Mouse (Mus musculus) kidney, embryonic 16.5 days (tissue): Measurements from ENCODE around the gene Fam20c. TPM values are rescaled to one million over a fixed set of nuclear protein-coding genes. Genes with fewer than 3 reads are reported as not detected.

Experiments used
- ATAC-seq: fragments of 200-750 bp; cut with Nextera tagmentation; 2 replicates; pipeline ENCODE4 v1.8.0; 2017; ENCODE audit warnings: moderate TSS enrichment; ENCODE audit not compliant: low FRiP score, low TSS enrichment
- H3K27ac ChIP-seq: fragments of 300-500 bp; sonication (generic); 2 replicates; pipeline ENCODE4 v1.5.1; 2014; ENCODE audit warnings: low read length
- H3K27me3 ChIP-seq: fragments of 300-500 bp; sonication (generic); 2 replicates; pipeline ENCODE4 v1.6.1; 2014; ENCODE audit warnings: low read length, control low read depth, mixed read lengths; ENCODE audit not compliant: insufficient read depth
- H3K36me3 ChIP-seq: fragments of 300-500 bp; sonication (generic); 2 replicates; pipeline ENCODE4 v1.6.1; 2014; ENCODE audit warnings: low read length, control low read depth, mixed read lengths; ENCODE audit not compliant: insufficient read depth
- H3K4me1 ChIP-seq: fragments of 300-500 bp; sonication (generic); 2 replicates; pipeline ENCODE4 v1.6.1; 2014; ENCODE audit warnings: low read length, control low read depth, mixed read lengths; ENCODE audit not compliant: insufficient read depth
- H3K4me2 ChIP-seq: fragments of 300-500 bp; sonication (generic); replicated peaks from 2 replicates; pipeline ENCODE4 v1.6.1; 2014; ENCODE audit warnings: low read depth, low read length
- H3K4me3 ChIP-seq: fragments of 300-500 bp; sonication (generic); 2 replicates; pipeline ENCODE4 v1.5.1; 2014; ENCODE audit warnings: mild to moderate bottlenecking, low read length
- H3K9ac ChIP-seq: fragments of 300-500 bp; sonication (generic); replicated peaks from 2 replicates; pipeline ENCODE4 v1.6.1; 2014; ENCODE audit warnings: low read length
- H3K9me3 ChIP-seq: fragments of 300-500 bp; sonication (generic); 2 replicates; pipeline ENCODE4 v1.6.1; 2016; ENCODE audit warnings: low read length, control low read depth
- WGBS: fragments of 180-500 bp; shearing (Covaris S2); extraction: QIAGEN DNeasy Blood & Tissue Kit; methylation state at CpG from one replicate; pipeline ENCODE4 v1.1.7; 2014; 5-methylcytosine and 5-hydroxymethylcytosine counted together
- polyA plus RNA-seq: library from polyadenylated mRNA; unstranded; fragments of >200 nt; fragmentation: Nextera tagmentation; extraction: Ambion mirVana; gene quantifications from 2 replicates; pipeline ENCODE4 v1.2.1, GENCODE M21; 2015

Gene Fam20c
- polyA plus RNA-seq = 18.2 and 20.8 TPM in 2 replicates

DNA sequence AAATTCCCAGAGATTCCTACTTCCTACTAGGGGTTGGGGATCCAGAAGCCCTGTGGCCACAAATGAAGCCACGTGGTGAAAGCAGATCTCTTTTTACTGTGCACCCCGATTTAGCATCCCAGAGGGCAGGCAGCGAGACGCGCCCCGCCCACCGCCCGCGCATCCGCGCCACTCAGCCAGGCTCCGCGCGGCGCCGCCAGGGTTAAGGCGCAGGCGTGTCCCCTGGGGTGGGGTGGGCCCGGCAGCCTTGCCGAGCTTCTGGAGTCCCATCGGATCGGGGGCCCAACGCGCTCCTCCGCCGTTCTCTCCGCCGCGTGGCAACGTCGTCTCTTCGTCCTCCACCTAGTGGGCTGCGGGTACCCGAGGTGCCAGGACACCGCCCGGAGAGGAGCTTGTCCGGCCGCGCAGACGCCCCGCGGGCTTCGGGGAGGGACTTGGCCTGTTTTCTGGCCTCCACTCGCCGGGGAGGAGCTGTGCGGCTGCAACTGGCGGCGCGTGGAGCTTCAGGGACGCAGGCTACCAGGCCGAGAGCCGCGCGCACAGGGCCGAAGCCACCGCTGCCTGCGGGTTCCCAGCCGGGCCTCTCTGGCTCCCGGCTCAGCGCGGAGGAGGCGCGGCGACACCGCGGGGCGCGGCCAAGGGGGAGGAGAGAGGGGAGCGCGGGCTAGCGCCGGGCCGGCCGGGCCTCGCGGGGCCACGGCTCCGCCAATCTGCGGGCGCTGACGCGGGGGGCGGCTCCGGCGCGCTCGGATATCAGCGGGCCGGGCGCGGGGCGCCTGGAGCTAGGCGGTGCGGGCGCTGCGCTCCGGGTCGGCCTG, at the start of gene Fam20c:
Fam20c (plus strand) TSS at position 212 of the 818 bp plus-strand sequence.
- H3K9ac ChIP-seq = peak within 1 kb of the TSS; percentile 90
- H3K4me2 ChIP-seq = peak within 1 kb of the TSS; percentile 96
- no peaks in the 10 kb centered on the region for H3K9me3 ChIP-seq
- peak within 1 kb of the TSS; percentile 91 for H3K27ac ChIP-seq
- peaks cover 37% of the 10 kb centered on the region for H3K4me1 ChIP-seq
- 0 out of 2 replicates have a peak, but pooled peaks cover 5% of the 10 kb centered on the region for H3K27me3 ChIP-seq
- peaks cover 11% of the 10 kb centered on the region; the same call in 1 of the 2 replicates for H3K36me3 ChIP-seq
- under 1% methylated on average over 90 of the region's 98 CpGs for WGBS
- peak; percentile 88 for ATAC-seq
- H3K4me3 ChIP-seq = peak within 1 kb of the TSS; percentile 74

DNA sequence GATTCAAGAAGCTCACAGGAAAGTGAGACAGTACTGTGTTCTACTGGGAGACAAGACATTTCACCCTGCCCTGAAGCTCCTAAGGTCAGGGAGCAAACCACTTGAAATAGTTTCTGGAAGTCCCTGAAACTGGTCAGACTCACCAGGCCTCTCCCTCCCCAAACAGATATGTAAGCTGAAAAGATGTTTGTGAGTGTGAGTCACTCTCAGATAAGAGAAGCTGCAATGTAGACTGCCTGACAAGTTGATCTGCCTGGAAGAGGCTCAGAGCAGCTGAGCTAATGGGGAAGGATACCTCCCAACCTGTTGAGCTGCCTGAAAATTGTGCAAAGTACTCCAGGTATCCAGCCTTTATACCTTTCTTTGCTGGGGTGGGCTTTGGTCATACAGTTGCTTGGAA, 46.9 kb upstream of the Fam20c start:
- H3K36me3 ChIP-seq = no peaks in the 10 kb centered on the region
- H3K4me3 ChIP-seq = no peak overlapping the region
- no peaks in the 10 kb centered on the region for H3K27me3 ChIP-seq
- H3K27ac ChIP-seq = no peak overlapping the region
- no peak for ATAC-seq
- no peak overlapping the region for H3K9ac ChIP-seq
- H3K4me2 ChIP-seq = no peak overlapping the region
- no peaks in the 10 kb centered on the region; the same call in 1 of the 2 replicates for H3K4me1 ChIP-seq
- H3K9me3 ChIP-seq = peaks cover 6% of the 10 kb centered on the region; the same call in 1 of the 2 replicates

DNA sequence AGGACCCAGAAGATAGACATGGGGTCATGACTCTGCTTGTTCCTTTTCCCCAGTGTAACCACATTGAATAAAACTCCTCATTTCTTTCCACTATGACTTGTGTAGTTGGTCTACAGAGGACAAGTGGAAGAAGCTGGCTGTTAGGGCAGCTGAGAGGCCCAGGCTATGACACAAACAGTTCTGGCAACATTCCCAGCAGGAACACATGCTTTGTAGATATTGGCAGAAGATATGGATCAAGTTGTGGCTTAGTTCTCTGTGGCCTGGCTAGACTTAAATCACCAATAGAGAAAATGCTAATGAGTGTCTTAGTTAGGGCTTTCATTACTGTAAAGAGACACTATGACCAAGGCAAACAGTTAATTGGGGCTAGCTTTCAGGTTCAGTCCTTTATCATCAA, 45.7 kb upstream of the Fam20c start:
- no peak for ATAC-seq
- H3K4me2 ChIP-seq = no peak overlapping the region
- no peaks in the 10 kb centered on the region; the same call in 1 of the 2 replicates for H3K4me1 ChIP-seq
- H3K27ac ChIP-seq = no peak overlapping the region
- no peaks in the 10 kb centered on the region for H3K27me3 ChIP-seq
- H3K36me3 ChIP-seq = no peaks in the 10 kb centered on the region
- peaks cover 10% of the 10 kb centered on the region; the same call in 1 of the 2 replicates for H3K9me3 ChIP-seq
- no peak overlapping the region for H3K9ac ChIP-seq
- H3K4me3 ChIP-seq = no peak overlapping the region

DNA sequence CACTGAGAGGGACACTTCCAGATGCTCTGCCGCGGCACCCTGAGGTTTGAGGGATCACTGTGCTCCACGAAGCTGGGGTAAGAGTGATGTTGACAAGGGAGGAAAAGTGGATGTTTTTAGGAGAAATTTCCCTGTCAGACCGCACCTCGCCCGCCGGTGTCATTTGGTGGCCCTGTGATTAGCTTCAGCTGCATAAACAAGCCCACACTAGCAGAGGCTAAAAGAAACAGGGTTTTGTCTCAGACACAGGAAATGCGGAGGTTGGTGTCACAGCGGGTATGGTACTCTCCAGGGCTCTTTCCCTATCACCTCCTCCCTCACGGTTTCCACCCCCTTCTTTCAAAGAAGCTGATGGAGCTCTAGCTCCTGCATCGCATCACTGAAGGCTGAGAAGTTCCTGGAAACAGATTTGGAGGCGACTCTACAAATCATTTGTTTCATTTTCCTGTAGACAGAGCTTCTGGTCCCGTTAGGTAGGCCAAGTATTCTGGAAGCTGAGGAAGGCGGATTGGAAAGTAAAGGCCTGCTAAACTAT, 38.7 kb upstream of the Fam20c start:
- no peak overlapping the region for H3K9ac ChIP-seq
- H3K4me3 ChIP-seq = no peak overlapping the region
- H3K4me1 ChIP-seq = peaks cover 3% of the 10 kb centered on the region; the same call in 1 of the 2 replicates
- H3K27ac ChIP-seq = no peak overlapping the region
- H3K4me2 ChIP-seq = no peak overlapping the region
- peaks cover 5% of the 10 kb centered on the region; the same call in 1 of the 2 replicates for H3K9me3 ChIP-seq
- WGBS = 14% methylated on average over 14 of the region's 14 CpGs
- ATAC-seq = no peak
- H3K27me3 ChIP-seq = no peaks in the 10 kb centered on the region
- no peaks in the 10 kb centered on the region for H3K36me3 ChIP-seq

DNA sequence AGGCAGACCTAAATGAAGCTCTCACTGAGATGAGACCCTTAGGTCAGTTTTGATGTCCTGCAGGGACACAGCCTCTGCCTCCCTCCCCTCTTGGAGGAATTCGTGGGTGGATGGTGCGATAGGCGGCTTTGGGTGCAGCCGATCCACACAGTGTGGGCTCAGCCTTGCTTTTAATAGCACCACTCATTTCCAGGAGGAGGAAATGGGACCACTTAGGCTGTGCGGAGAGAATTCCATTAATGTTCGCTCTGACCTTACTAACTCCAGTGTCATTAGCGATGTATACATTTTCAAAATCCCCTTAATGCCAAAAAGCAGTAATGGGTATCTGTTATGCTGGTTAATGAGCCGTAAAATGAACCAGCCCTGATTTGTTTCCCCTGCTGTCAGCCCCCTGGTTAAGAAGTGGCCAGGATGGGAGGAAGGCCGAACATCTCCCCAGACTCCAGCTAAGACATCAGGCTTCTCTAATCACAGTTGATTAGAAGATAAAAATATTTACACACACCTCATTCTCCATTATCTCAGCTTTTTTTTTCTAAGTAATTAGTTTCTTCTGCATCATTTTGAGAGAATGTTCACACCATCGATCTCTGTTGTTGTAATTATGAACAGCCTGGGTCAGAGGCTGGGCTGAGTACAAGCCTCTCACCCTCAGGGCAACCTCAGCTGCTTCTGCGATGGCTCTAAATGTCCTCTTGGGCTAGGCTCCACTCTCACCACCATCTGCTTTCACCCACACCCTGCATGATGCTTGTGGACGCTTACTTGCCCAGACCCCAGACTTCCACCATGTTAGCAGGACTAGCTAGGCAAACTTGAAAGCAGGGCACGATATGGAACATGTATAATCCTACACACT, 33.8 kb upstream of the Fam20c start:
- Histone ChIP-seq H3K27me3 (no peaks in the 10 kb centered on the region), H3K4me1 (peaks cover 4% of the 10 kb centered on the region), H3K9me3 (no peaks in the 10 kb centered on the region), H3K4me3 (no peak overlapping the region), H3K4me2 (no peak overlapping the region), H3K36me3 (no peaks in the 10 kb centered on the region), H3K9ac (no peak overlapping the region), H3K27ac (no peak overlapping the region)
- 26% methylated on average over 13 of the region's 13 CpGs for WGBS
- peak; percentile 39; the same call in 1 of the 2 replicates for ATAC-seq

DNA sequence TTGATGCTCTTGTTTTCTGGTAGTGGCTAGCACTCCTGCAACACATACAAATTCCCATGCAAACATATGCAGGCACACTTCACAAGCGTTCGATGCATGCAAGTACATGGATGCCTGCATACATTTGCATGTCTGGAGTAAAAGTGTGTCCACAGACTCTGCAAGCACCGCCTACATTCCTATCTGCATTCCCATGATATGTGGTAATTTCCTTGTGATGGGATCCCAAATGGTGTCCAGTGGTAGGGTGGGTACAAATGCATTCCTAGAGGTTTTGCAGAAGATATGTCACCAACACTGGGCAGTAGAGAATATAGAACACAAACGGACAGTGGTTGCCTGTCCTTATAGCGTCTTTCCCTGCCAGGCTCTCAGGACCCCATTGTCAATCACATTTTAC, 29.9 kb upstream of the Fam20c start:
- no peak overlapping the region for H3K4me2 ChIP-seq
- H3K9me3 ChIP-seq = no peaks in the 10 kb centered on the region
- H3K4me3 ChIP-seq = no peak overlapping the region
- H3K9ac ChIP-seq = no peak overlapping the region
- H3K36me3 ChIP-seq = no peaks in the 10 kb centered on the region
- H3K27ac ChIP-seq = no peak overlapping the region
- no peaks in the 10 kb centered on the region for H3K27me3 ChIP-seq
- no peak for ATAC-seq
- H3K4me1 ChIP-seq = peaks cover 4% of the 10 kb centered on the region
- 84% methylated on average over 5 of the region's 5 CpGs for WGBS

DNA sequence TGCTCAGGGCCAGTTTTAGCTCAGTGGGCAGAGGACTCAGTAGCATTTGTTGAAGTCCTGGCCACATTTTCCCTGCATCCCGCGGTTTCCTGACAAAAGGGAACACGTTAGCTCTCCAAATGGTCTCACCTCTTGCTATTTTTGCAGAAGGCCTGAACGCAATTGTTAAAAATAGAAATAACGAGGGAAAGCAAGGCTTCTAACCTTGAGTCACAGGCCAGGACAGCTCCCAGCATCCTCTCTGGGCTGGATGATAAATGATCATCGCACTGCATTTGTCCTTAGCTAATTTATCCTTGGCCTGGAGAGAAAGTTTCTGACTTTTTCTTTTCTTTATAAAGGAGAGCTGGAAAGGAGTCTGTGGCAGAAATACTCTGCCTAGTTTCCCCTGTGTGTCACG, 29.2 kb upstream of the Fam20c start:
- no peak for ATAC-seq
- Histone ChIP-seq H3K36me3 (no peaks in the 10 kb centered on the region), H3K27me3 (no peaks in the 10 kb centered on the region), H3K4me3 (no peak overlapping the region), H3K9ac (no peak overlapping the region), H3K4me1 (peaks cover 4% of the 10 kb centered on the region), H3K9me3 (no peaks in the 10 kb centered on the region), H3K4me2 (no peak overlapping the region), H3K27ac (no peak overlapping the region)
- WGBS = 38% methylated on average over 7 of the region's 7 CpGs

DNA sequence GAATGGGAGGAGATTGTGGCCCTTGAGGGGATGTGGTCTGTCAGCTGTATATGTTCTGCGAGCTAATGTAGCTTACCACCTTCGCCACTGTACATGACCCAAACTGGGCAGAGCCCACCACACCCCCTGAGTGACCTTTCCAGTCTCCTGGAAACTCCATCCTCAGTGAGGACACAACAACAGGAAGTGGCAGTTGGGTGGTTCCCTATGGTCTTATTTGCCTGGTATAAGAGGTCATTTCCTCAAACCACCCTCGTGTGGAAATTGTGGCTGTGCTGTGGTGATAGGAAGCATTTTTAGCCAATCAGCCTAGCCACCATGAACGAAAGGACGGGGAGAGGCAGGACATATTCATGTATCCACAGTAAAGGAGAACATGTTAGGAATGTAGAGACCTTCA, 23.5 kb upstream of the Fam20c start:
- Histone ChIP-seq H3K9ac (no peak overlapping the region), H3K4me2 (no peak overlapping the region), H3K9me3 (no peaks in the 10 kb centered on the region), H3K27ac (no peak overlapping the region), H3K4me3 (no peak overlapping the region), H3K36me3 (no peaks in the 10 kb centered on the region), H3K4me1 (no peaks in the 10 kb centered on the region; the same call in 1 of the 2 replicates), H3K27me3 (no peaks in the 10 kb centered on the region)
- ATAC-seq = no peak
- WGBS = 69% methylated on average over 5 of the region's 5 CpGs

DNA sequence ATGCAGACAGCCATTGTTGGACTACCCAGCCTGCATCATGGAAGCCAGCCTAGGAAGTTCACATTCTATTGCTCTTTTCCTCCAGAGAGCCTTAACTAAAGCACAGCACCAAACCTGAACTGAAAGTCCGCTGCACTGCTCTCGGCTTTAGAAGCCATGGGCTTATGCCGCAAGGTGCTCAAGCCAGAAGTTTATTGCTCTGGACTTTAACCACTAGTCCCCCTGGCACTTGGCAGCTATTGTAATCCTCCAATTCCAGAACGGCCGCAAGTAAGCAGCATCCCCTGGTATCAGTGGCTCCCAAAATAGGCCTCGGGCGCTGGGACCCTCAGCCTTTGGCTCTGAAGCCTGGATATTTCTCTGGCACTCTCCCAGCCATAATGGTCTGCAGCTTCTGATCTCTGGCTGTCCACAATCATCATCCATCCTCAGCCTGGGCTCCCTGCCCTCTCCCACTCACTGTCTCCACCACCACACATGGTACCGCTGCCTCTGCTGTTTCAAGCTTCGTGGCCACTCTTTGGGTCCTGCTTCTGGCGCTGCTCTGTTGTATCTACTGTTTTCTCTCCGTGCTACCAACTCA, 20.9 kb upstream of the Fam20c start:
- peaks cover 5% of the 10 kb centered on the region; the same call in 1 of the 2 replicates for H3K4me1 ChIP-seq
- no peak for ATAC-seq
- H3K27me3 ChIP-seq = no peaks in the 10 kb centered on the region
- H3K9ac ChIP-seq = no peak overlapping the region
- H3K9me3 ChIP-seq = no peaks in the 10 kb centered on the region
- no peak overlapping the region for H3K4me3 ChIP-seq
- H3K36me3 ChIP-seq = no peaks in the 10 kb centered on the region
- WGBS = 83% methylated on average over 11 of the region's 11 CpGs
- no peak overlapping the region for H3K4me2 ChIP-seq
- H3K27ac ChIP-seq = no peak overlapping the region
